Mouse (Mus musculus) c-Kit-positive CD71-positive TER-119-positive erythroid progenitor cells, embryonic 14.5 days (primary cell): Measurements from ENCODE around the gene Usp9y.

Experiments used
- DNase-seq: peaks from one replicate; pipeline ENCODE4 v3.0.0-alpha.2; 2013; ENCODE audit warnings: low spot score

The Usp9y gene

DNA sequence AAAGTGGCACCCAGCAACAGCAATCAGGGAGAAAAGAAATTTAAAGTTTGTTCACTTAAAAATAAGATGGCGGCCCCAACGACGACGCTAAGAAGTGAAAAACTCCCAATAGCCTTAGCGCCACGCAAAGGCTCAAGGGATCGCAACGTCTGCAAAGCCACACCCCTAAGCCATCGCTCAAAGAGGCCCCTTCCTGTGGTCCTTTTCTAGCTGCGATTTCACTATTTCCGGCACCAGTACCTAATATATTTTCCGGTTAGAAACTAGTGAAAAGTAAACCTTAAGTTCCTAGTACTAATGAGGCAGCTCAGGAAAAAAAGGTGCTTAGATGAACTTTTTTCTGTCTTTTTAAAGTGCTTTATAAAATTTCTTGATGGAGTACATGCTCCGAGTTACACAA, at the start of gene Usp9y:
Gene Usp9y, minus strand, starts transcription at position 101 of the 400 bp plus-strand sequence.
- no peak for DNase-seq

- DNase-seq, result no peak
Measured at GRCm38 (mm10) chrY:1293708-1294107, 165.9 kb downstream of the Usp9y start.

DNA sequence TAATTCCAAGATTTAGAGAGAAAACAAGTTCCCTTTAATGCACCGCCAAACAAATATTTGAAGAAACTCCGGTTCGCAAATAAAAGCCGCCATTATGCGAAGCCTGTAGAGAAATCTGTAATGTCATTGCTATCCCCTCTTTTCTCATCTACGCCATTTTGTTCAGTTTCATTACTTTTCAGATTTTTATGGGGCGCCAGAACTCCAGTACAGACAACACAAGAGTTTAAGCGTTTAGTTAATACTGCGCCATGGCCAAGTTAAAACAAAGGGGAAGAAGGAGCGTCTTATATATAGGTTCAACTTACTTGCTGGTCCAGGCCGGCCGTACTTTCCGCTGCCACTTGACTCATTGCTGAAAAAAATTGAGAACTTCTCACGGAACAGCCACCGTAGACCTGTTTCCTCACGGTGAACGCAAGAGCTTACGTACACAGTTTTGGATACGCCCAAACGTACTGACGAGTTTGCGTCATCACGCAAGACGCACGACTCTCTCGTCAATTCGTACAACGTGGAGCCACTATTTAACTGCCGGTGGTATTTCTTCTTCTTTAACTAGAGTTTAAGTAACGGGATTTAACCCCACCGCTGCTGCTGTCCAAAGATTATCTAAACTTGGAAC, 173.3 kb downstream of the Usp9y start, which contains the start of gene Ddx3y:
Gene Ddx3y, minus strand, starts transcription at position 459 of the 625 bp plus-strand sequence.
- peak; percentile 59 for DNase-seq

DNA sequence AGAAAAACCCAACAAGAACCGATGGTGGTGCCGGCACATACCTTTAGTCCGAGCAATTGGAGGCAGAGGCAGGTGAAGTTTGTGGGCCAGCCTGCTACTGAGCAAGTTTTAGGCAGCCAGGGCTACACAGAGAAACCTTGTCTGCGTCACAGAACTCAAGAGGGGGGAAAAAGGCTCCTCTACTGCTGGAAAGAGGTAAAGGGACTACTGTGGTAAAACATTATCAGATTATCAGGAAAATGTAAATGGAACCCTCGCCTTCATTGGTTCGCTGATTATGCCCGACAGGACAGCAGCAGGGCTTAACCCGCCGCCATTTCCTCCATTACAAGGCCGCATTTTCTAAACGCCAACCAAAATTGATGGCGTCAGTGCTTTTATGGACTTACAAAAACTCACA, 173.8 kb downstream of the Usp9y start:
- DNase-seq, result peak; percentile 26
